Mouse (Mus musculus) urinary bladder, postnatal 14 days (tissue): ENCODE data around the gene Atad1.
"Not testable (repeated sequence)": the region's sequence is repeated elsewhere in the genome, so short reads cannot be mapped to it uniquely, and the experiment has no call there.

Experiments used
- DNase-seq: peaks from one replicate; pipeline ENCODE4 v3.0.0; 2021; ENCODE audit warnings: low spot score

The Atad1 gene

GRCm38 (mm10) chr19:32740641-32741345 is 1.2 kb upstream of the Atad1 start:
- DNase-seq = no peak

GRCm38 (mm10) chr19:32737844-32738243 is 1.7 kb downstream of the Atad1 start:
- DNase-seq = no peak

GRCm38 (mm10) chr19:32732922-32733321 is 6.7 kb downstream of the Atad1 start:
- DNase-seq = no peak

GRCm38 (mm10) chr19:32729785-32730184 is 9.8 kb downstream of the Atad1 start:
- DNase-seq = no peak

GRCm38 (mm10) chr19:32726451-32727325 is 12.9 kb downstream of the Atad1 start:
- DNase-seq = no peak

- no peak for DNase-seq
These were observed 15.8 kb downstream of the Atad1 start for GRCm38 (mm10) chr19:32723817-32724216.

GRCm38 (mm10) chr19:32720319-32720718 is 19.3 kb downstream of the Atad1 start:
- no peak for DNase-seq

GRCm38 (mm10) chr19:32717590-32717989 is 22.0 kb downstream of the Atad1 start:
- no peak for DNase-seq

GRCm38 (mm10) chr19:32715681-32716080 is 23.9 kb downstream of the Atad1 start:
- DNase-seq = no peak

- peak; percentile 76 for DNase-seq
These were observed 24.4 kb downstream of the Atad1 start for GRCm38 (mm10) chr19:32715201-32715600.

GRCm38 (mm10) chr19:32713471-32713870 is 26.1 kb downstream of the Atad1 start:
- DNase-seq = no peak

GRCm38 (mm10) chr19:32712588-32713042 is 27.0 kb downstream of the Atad1 start:
- DNase-seq = peak; percentile 64

- DNase-seq = peak; percentile 90
These were observed 27.6 kb downstream of the Atad1 start for GRCm38 (mm10) chr19:32711761-32712541.

GRCm38 (mm10) chr19:32710288-32710687 is 29.3 kb downstream of the Atad1 start:
- DNase-seq = no peak

GRCm38 (mm10) chr19:32708996-32709395 is 30.6 kb downstream of the Atad1 start:
- DNase-seq = no peak

- no peak for DNase-seq
These were observed 37.4 kb downstream of the Atad1 start for GRCm38 (mm10) chr19:32702191-32702590.

GRCm38 (mm10) chr19:32696674-32697073 is 42.9 kb downstream of the Atad1 start:
- no peak for DNase-seq

- no peak for DNase-seq
These were observed 49.9 kb downstream of the Atad1 start for GRCm38 (mm10) chr19:32689724-32690123.

GRCm38 (mm10) chr19:32688227-32688626 is 51.4 kb downstream of the Atad1 start:
- DNase-seq = not testable (repeated sequence)

GRCm38 (mm10) chr19:32687721-32688120 is 51.9 kb downstream of the Atad1 start:
- no peak for DNase-seq

- DNase-seq = no peak
These were observed 56.5 kb downstream of the Atad1 start for GRCm38 (mm10) chr19:32683081-32683480.

- no peak for DNase-seq
These were observed 58.7 kb downstream of the Atad1 start for GRCm38 (mm10) chr19:32680894-32681293.
